Mouse (Mus musculus) forebrain, embryonic 11.5 days (tissue): ENCODE measurements around the gene Irak3. TPM values are rescaled to one million over a fixed set of nuclear protein-coding genes. Genes with fewer than 3 reads are reported as not detected.

ENCODE experiments used
- ATAC-seq: fragments of 200-750 bp; cut with Nextera tagmentation; replicated peaks from 2 replicates; pipeline ENCODE4 v1.8.0; 2017; ENCODE audit warnings: moderate TSS enrichment; ENCODE audit not compliant: low FRiP score
- DNase-seq: peaks from one replicate; pipeline ENCODE4 v3.0.0-alpha.2; 2017; ENCODE audit warnings: low spot score
- H3K27ac ChIP-seq: fragments of 300-500 bp; sonication (generic); 2 replicates; pipeline ENCODE4 v1.5.1; 2014; ENCODE audit warnings: low read depth, low read length
- H3K27me3 ChIP-seq: fragments of 300-500 bp; sonication (generic); 2 replicates; pipeline ENCODE4 v1.6.1; 2014; ENCODE audit warnings: mild to moderate bottlenecking, low read length, mixed read lengths; ENCODE audit not compliant: control insufficient read depth, insufficient read depth
- H3K36me3 ChIP-seq: fragments of 300-500 bp; sonication (generic); 2 replicates; pipeline ENCODE4 v1.6.1; 2014; ENCODE audit warnings: mild to moderate bottlenecking, low read length, moderate library complexity, mixed read lengths; ENCODE audit not compliant: control insufficient read depth, insufficient read depth
- H3K4me1 ChIP-seq: fragments of 300-500 bp; sonication (generic); replicated peaks from 2 replicates; pipeline ENCODE4 v1.6.1; 2014; ENCODE audit warnings: low read length, mixed read lengths; ENCODE audit not compliant: control insufficient read depth, insufficient read depth
- H3K4me2 ChIP-seq: fragments of 300-500 bp; sonication (generic); 2 replicates; pipeline ENCODE4 v1.6.1; 2014; ENCODE audit warnings: low read depth, mild to moderate bottlenecking, low read length, moderate library complexity, mixed read lengths; ENCODE audit not compliant: severe bottlenecking
- H3K4me3 ChIP-seq: fragments of 300-500 bp; sonication (generic); 2 replicates; pipeline ENCODE4 v1.5.1; 2014; ENCODE audit warnings: low read depth, low read length
- H3K9ac ChIP-seq: fragments of 300-500 bp; sonication (generic); 2 replicates; pipeline ENCODE4 v1.6.1; 2014; ENCODE audit warnings: low read length
- H3K9me3 ChIP-seq: fragments of 300-500 bp; sonication (generic); 2 replicates; pipeline ENCODE4 v1.6.1; 2016; ENCODE audit warnings: low read length, mixed read lengths; ENCODE audit not compliant: control insufficient read depth
- WGBS: fragments of 180-500 bp; shearing (Covaris S2); extraction: QIAGEN DNeasy Blood & Tissue Kit; methylation state at CpG from one replicate; pipeline ENCODE4 v1.1.7; 2014; 5-methylcytosine and 5-hydroxymethylcytosine counted together
- polyA plus RNA-seq: library from polyadenylated mRNA; unstranded; fragments of >200 nt; fragmentation: Nextera tagmentation; extraction: Ambion mirVana; gene quantifications from 2 replicates; pipeline ENCODE4 v1.2.1, GENCODE M21; 2014

The Irak3 gene
- polyA plus RNA-seq, 1 experiment from 2014 or later = 0.49 TPM

GRCm38 (mm10) chr10:120112507-120113396 is 89.2 kb downstream of the Irak3 start, which contains the start of gene Helb:
Gene Helb, minus strand, starts transcription at chr10:120112987.
- peak; percentile 98 for DNase-seq
- under 1% methylated on average over 55 of the region's 55 CpGs for WGBS
- peak within 1 kb of the TSS; percentile 66 for H3K27ac ChIP-seq

DNA sequence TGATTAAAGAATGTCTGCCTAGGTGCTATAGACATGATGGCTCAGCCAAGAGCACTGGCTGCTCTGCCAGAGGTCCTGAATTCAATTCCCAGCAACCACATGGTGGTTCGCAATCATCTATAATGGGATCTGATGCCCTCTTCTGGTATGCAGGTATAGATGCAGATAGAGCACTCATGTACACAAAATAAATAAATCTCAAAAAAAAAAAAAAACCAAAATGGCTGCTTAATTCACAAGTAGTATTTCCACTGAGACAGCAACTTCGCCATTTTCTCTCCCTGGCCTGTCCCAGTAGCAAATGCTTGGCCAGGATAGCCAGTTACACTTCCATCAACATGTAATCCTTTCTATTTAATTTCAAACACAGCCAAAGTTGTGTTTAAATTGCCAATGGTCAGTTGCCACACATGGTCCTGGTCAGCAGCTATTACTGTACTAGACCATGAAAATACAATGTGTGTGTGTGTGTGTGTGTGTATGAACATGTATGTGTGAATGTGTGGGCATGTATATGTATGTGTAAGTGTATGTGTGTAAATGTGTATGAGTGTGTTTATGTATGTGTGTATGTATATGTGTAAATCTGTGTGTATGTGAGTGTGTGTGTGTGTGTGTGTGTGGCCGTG is 90.1 kb downstream of the Irak3 start:
- H3K9ac ChIP-seq = no peak overlapping the region; the same call in 1 of the 2 replicates
- no peaks in the 10 kb centered on the region for H3K27me3 ChIP-seq
- ATAC-seq (0 out of 2 replicates have a peak, but pooled peaks have one; percentile 5), DNase-seq (no peak)
- no peaks in the 10 kb centered on the region for H3K4me1 ChIP-seq
- peak overlapping the region; percentile 72 for H3K4me2 ChIP-seq
- no peak overlapping the region for H3K27ac ChIP-seq
- H3K4me3 ChIP-seq = peak overlapping the region; percentile 67
- no peaks in the 10 kb centered on the region for H3K9me3 ChIP-seq
- H3K36me3 ChIP-seq = no peaks in the 10 kb centered on the region
- 81% methylated on average over 3 of the region's 3 CpGs for WGBS

More at GRCm38 (mm10) chr10:120112507-120113396, 89.2 kb downstream of the Irak3 start, which contains the start of gene Helb:
- H3K9ac ChIP-seq = peak within 1 kb of the TSS; percentile 66
- H3K4me2 ChIP-seq = peak within 1 kb of the TSS; percentile 72
- peak; percentile 99 for ATAC-seq
- H3K27me3 ChIP-seq = no peaks in the 10 kb centered on the region
- no peaks in the 10 kb centered on the region for H3K36me3 ChIP-seq
- H3K4me1 ChIP-seq = no peaks in the 10 kb centered on the region
- H3K9me3 ChIP-seq = no peaks in the 10 kb centered on the region
- H3K4me3 ChIP-seq = peak within 1 kb of the TSS; percentile 67

DNA sequence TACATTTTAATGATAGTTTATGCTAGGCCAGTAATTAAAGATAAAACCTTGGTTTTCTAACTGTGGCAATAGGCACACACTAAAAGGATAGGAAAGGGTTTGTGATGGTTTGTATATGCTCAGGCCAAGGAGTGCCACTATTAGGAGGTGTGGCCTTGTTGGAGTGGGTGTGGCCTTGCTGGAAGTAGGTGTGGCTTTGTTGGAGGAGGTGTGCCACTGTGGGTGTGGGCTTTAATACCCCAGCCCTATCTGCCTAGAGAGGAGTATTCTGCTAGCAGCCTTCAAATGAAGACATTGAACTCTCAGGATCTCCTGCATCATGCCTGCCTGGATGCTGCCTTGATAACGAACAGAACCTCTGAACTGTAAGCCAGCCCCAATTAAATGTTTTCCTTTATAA is 101.1 kb downstream of the Irak3 start:
- Histone ChIP-seq H3K27ac (no peak overlapping the region), H3K4me2 (no peak overlapping the region), H3K9me3 (no peaks in the 10 kb centered on the region), H3K36me3 (no peaks in the 10 kb centered on the region; the same call in 1 of the 2 replicates), H3K9ac (no peak overlapping the region), H3K4me1 (no peaks in the 10 kb centered on the region), H3K27me3 (no peaks in the 10 kb centered on the region), H3K4me3 (no peak overlapping the region)
- DNase-seq (no peak), ATAC-seq (no peak)
- 94% methylated on average over 1 of the region's 1 CpGs for WGBS

- Histone ChIP-seq H3K36me3 (peaks cover 6% of the 10 kb centered on the region; the same call in 1 of the 2 replicates), H3K9me3 (no peaks in the 10 kb centered on the region), H3K4me3 (no peak overlapping the region), H3K4me2 (no peak overlapping the region), H3K27ac (no peak overlapping the region), H3K9ac (no peak overlapping the region), H3K27me3 (no peaks in the 10 kb centered on the region), H3K4me1 (no peaks in the 10 kb centered on the region)
- DNase-seq (no peak), ATAC-seq (no peak)
- 90% methylated on average over 5 of the region's 5 CpGs for WGBS
Measured at GRCm38 (mm10) chr10:120097564-120097963, 104.4 kb downstream of the Irak3 start.

GRCm38 (mm10) chr10:120095716-120096115 is 106.2 kb downstream of the Irak3 start:
- no peak overlapping the region for H3K4me2 ChIP-seq
- no peak overlapping the region for H3K27ac ChIP-seq
- H3K27me3 ChIP-seq = no peaks in the 10 kb centered on the region
- ATAC-seq (no peak), DNase-seq (no peak)
- H3K9ac ChIP-seq = no peak overlapping the region
- peaks cover 6% of the 10 kb centered on the region; the same call in 1 of the 2 replicates for H3K36me3 ChIP-seq
- WGBS = over 99% methylated on average over 5 of the region's 5 CpGs
- H3K4me1 ChIP-seq = no peaks in the 10 kb centered on the region
- H3K4me3 ChIP-seq = no peak overlapping the region
- H3K9me3 ChIP-seq = no peaks in the 10 kb centered on the region

DNA sequence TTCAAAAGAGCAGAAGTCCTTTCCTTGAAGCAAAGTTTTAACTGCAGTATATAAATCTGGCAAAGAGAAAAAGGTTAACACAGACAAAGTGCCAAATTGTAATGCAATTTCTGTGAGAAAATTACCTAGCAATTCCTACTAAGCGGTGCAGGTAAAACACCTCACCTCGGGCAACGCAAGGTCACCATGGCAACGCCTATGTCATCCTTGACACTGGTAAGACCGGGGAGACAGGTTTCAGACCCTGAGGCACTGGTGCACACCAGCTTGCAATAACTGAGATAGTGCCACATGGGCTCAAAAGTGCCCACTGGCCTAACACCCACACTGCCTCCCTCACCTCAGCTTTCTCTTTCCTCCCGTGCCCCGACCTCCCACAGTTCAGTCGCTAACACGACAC is 106.8 kb downstream of the Irak3 start:
- ATAC-seq (no peak), DNase-seq (no peak)
- Histone ChIP-seq H3K27me3 (no peaks in the 10 kb centered on the region), H3K4me1 (no peaks in the 10 kb centered on the region), H3K4me3 (no peak overlapping the region), H3K9ac (no peak overlapping the region), H3K36me3 (peaks cover 6% of the 10 kb centered on the region; the same call in 1 of the 2 replicates), H3K9me3 (no peaks in the 10 kb centered on the region), H3K27ac (no peak overlapping the region), H3K4me2 (no peak overlapping the region)
- 91% methylated on average over 9 of the region's 9 CpGs for WGBS

GRCm38 (mm10) chr10:120092548-120092947 is 109.4 kb downstream of the Irak3 start:
- ATAC-seq (no peak), DNase-seq (peak; percentile 35)
- Histone ChIP-seq H3K36me3 (peaks cover 6% of the 10 kb centered on the region; the same call in 1 of the 2 replicates), H3K9ac (no peak overlapping the region), H3K27me3 (no peaks in the 10 kb centered on the region), H3K4me3 (no peak overlapping the region), H3K9me3 (no peaks in the 10 kb centered on the region), H3K4me2 (no peak overlapping the region), H3K27ac (no peak overlapping the region), H3K4me1 (no peaks in the 10 kb centered on the region)
- WGBS = 90% methylated on average over 12 of the region's 12 CpGs
